Mouse (Mus musculus) kidney, embryonic 15.5 days (tissue): Measurements from ENCODE around the gene Tspan9. TPM values are rescaled to one million over a fixed set of nuclear protein-coding genes. Genes with fewer than 3 reads are reported as not detected.

Source experiments
- ATAC-seq: fragments of 200-750 bp; cut with Nextera tagmentation; replicated peaks from 2 replicates; pipeline ENCODE4 v1.8.0; 2017; ENCODE audit warnings: moderate TSS enrichment; ENCODE audit not compliant: low FRiP score
- H3K27ac ChIP-seq: fragments of 300-500 bp; sonication (generic); 2 replicates; pipeline ENCODE4 v1.5.1; 2015; ENCODE audit warnings: mild to moderate bottlenecking, inconsistent platforms
- H3K27me3 ChIP-seq: fragments of 300-500 bp; sonication (generic); 2 replicates; pipeline ENCODE4 v1.6.1; 2015; ENCODE audit warnings: inconsistent platforms
- H3K36me3 ChIP-seq: fragments of 300-500 bp; sonication (generic); 2 replicates; pipeline ENCODE4 v1.6.1; 2015; ENCODE audit warnings: inconsistent platforms
- H3K4me1 ChIP-seq: fragments of 300-500 bp; sonication (generic); 2 replicates; pipeline ENCODE4 v1.6.1; 2015; ENCODE audit warnings: inconsistent platforms
- H3K4me2 ChIP-seq: fragments of 300-500 bp; sonication (generic); 2 replicates; pipeline ENCODE4 v1.6.1; 2015; ENCODE audit warnings: moderate library complexity, mild to moderate bottlenecking, inconsistent platforms
- H3K4me3 ChIP-seq: fragments of 300-500 bp; sonication (generic); replicated peaks from 2 replicates; pipeline ENCODE4 v1.5.1; 2015; ENCODE audit warnings: mild to moderate bottlenecking, inconsistent platforms
- H3K9ac ChIP-seq: fragments of 300-500 bp; sonication (generic); 2 replicates; pipeline ENCODE4 v1.6.1; 2015; ENCODE audit warnings: mild to moderate bottlenecking, inconsistent platforms
- H3K9me3 ChIP-seq: fragments of 300-500 bp; sonication (generic); replicated peaks from 2 replicates; pipeline ENCODE4 v1.6.1; 2016; ENCODE audit warnings: inconsistent platforms
- WGBS: fragments of 180-500 bp; shearing (Covaris S2); methylation state at CpG from one replicate; pipeline ENCODE4 v1.1.7; 2015; ENCODE audit warnings: mixed read lengths; 5-methylcytosine and 5-hydroxymethylcytosine counted together
- polyA plus RNA-seq: library from polyadenylated mRNA; unstranded; fragments of >200 nt; fragmentation: Nextera tagmentation; extraction: Ambion mirVana; gene quantifications from 2 replicates; pipeline ENCODE4 v1.2.1, GENCODE M21; 2015

Gene Tspan9
- polyA plus RNA-seq, 1 experiment from 2014 or later, result 121 TPM

GRCm38 (mm10) chr6:128038568-128038967 lies 104.8 kb downstream of the Tspan9 start:
- Histone ChIP-seq H3K9ac (no peak overlapping the region), H3K4me1 (peaks cover 80% of the 10 kb centered on the region), H3K4me2 (no peak overlapping the region), H3K27me3 (peaks cover 5% of the 10 kb centered on the region; the same call in 1 of the 2 replicates), H3K27ac (no peak overlapping the region; the same call in 1 of the 2 replicates), H3K9me3 (no peaks in the 10 kb centered on the region), H3K36me3 (no peaks in the 10 kb centered on the region), H3K4me3 (no peak overlapping the region)
- WGBS, result 48% methylated on average over 6 of the region's 6 CpGs
- ATAC-seq, result no peak

- Histone ChIP-seq H3K9me3 (no peaks in the 10 kb centered on the region), H3K27ac (no peak overlapping the region), H3K36me3 (no peaks in the 10 kb centered on the region), H3K9ac (no peak overlapping the region), H3K4me2 (no peak overlapping the region), H3K4me1 (peaks cover 73% of the 10 kb centered on the region), H3K27me3 (peaks cover 5% of the 10 kb centered on the region; the same call in 1 of the 2 replicates), H3K4me3 (no peak overlapping the region)
- no peak for ATAC-seq
- WGBS, result 74% methylated on average over 9 of the region's 9 CpGs
Measured at GRCm38 (mm10) chr6:128036597-128036996, 106.8 kb downstream of the Tspan9 start.

DNA sequence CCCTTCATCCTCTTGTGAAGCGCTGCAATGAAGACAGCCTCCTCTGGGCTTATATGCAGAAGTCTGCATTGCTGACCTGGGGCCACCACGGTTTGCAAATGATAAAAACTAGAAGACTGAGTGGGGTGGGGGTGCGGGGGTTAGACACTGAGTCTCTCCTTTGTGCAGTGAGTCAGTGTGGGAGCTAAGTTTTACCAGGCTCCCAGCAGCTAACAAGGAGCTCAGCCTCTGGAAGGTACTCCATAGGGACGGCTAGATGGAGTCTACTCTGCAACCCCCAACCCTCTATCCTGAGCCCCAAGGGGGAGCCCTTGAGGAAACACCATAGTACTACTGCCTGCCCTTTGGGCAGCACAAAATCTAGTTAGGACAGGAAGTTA lies 107.5 kb downstream of the Tspan9 start:
- WGBS, result 8% methylated on average over 4 of the region's 4 CpGs
- Histone ChIP-seq H3K27ac (peak overlapping the region; percentile 18; the same call in 1 of the 2 replicates), H3K27me3 (peaks cover 5% of the 10 kb centered on the region; the same call in 1 of the 2 replicates), H3K36me3 (no peaks in the 10 kb centered on the region), H3K4me1 (peaks cover 67% of the 10 kb centered on the region), H3K9ac (peak overlapping the region; percentile 39), H3K9me3 (no peaks in the 10 kb centered on the region), H3K4me3 (peak overlapping the region; percentile 58), H3K4me2 (peak overlapping the region; percentile 92)
- ATAC-seq, result 0 out of 2 replicates have a peak, but pooled peaks have one; percentile 3

DNA sequence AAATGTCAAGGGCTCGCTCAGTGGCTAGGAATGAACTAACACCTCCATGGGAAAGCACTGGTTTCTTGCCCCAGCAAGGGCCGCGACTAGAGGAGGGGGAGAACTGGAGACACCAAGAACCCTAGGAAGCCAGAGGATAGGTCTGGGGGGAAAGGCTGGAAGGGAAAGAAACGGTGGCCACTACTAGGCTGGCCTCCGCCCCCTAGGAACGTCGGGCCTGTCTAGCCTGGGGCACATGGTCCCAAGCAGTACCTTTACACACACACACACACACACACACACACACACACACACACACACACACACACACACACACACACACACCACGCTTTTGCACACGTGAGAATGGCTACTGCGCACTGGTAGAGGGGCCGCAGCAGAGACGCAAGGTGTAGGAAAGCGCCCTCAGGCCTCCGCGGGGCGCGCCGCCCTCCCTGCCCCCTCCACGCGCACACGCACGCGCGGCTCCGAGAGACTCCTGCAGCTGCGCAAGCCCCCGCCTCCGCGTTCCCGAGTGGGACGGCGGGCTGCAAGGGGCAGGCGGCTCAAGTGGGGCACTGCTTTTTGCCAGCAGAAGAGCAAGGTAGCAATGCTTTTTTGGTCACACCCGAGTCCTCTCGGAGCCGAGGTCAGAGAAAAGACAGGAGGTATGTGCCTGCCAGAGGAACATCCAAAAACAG lies 108.0 kb downstream of the Tspan9 start:
- H3K27ac ChIP-seq, result peak overlapping the region; percentile 87

GRCm38 (mm10) chr6:128034317-128035249 lies 108.8 kb downstream of the Tspan9 start:
- no peaks in the 10 kb centered on the region for H3K9me3 ChIP-seq
- peaks cover 5% of the 10 kb centered on the region; the same call in 1 of the 2 replicates for H3K27me3 ChIP-seq
- peak overlapping the region; percentile 87 for H3K27ac ChIP-seq
- peak; percentile 84 for ATAC-seq
- H3K9ac ChIP-seq, result peak overlapping the region; percentile 59
- no peaks in the 10 kb centered on the region for H3K36me3 ChIP-seq
- 2% methylated on average over 80 of the region's 80 CpGs for WGBS
- peak overlapping the region; percentile 92 for H3K4me2 ChIP-seq
- H3K4me1 ChIP-seq, result peaks cover 61% of the 10 kb centered on the region
- H3K4me3 ChIP-seq, result peak overlapping the region; percentile 58

More for the DNA sequence above, 108.0 kb downstream of the Tspan9 start:
- WGBS, result 2% methylated on average over 35 of the region's 36 CpGs
- Histone ChIP-seq H3K9me3 (no peaks in the 10 kb centered on the region), H3K4me2 (peak overlapping the region; percentile 92), H3K9ac (peak overlapping the region; percentile 59), H3K4me3 (peak overlapping the region; percentile 58), H3K36me3 (no peaks in the 10 kb centered on the region), H3K27me3 (peaks cover 5% of the 10 kb centered on the region; the same call in 1 of the 2 replicates), H3K4me1 (peaks cover 67% of the 10 kb centered on the region)
- ATAC-seq, result peak; percentile 27

DNA sequence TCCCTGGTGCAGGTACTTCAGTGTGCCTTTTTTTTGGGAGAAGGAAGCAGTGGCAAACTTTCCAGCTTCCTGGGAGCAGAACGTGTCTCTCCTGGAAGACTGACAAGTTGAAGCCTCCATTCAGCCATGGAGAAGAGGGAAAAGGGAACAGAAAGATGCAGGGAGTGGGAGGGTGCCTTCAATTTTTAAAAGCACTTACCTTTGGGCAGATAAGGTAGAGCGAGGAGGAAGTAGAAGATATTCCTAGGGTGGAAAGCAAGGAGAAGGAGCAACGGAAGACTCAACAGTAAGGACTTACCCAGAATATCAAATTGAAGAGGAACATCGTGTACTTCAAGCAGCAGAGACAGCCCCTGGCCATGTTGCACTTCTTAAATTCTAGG lies 109.5 kb downstream of the Tspan9 start:
- no peak for ATAC-seq
- 27% methylated on average over 4 of the region's 4 CpGs for WGBS
- Histone ChIP-seq H3K9ac (peak overlapping the region; percentile 59), H3K4me3 (peak overlapping the region; percentile 58), H3K27me3 (peaks cover 5% of the 10 kb centered on the region; the same call in 1 of the 2 replicates), H3K4me2 (peak overlapping the region; percentile 92), H3K36me3 (no peaks in the 10 kb centered on the region), H3K4me1 (peaks cover 57% of the 10 kb centered on the region), H3K27ac (no peak overlapping the region), H3K9me3 (no peaks in the 10 kb centered on the region)

GRCm38 (mm10) chr6:128033172-128033867 lies 110.1 kb downstream of the Tspan9 start:
- H3K27ac ChIP-seq, result no peak overlapping the region
- H3K4me3 ChIP-seq, result peak overlapping the region; percentile 58; the same call in 1 of the 2 replicates
- no peaks in the 10 kb centered on the region for H3K9me3 ChIP-seq
- peak overlapping the region; percentile 92 for H3K4me2 ChIP-seq
- peaks cover 53% of the 10 kb centered on the region for H3K4me1 ChIP-seq
- H3K36me3 ChIP-seq, result no peaks in the 10 kb centered on the region
- 60% methylated on average over 11 of the region's 11 CpGs for WGBS
- peaks cover 5% of the 10 kb centered on the region; the same call in 1 of the 2 replicates for H3K27me3 ChIP-seq
- no peak overlapping the region for H3K9ac ChIP-seq
- no peak for ATAC-seq

- no peak overlapping the region for H3K9ac ChIP-seq
- ATAC-seq, result no peak
- H3K27me3 ChIP-seq, result peaks cover 5% of the 10 kb centered on the region; the same call in 1 of the 2 replicates
- no peaks in the 10 kb centered on the region for H3K9me3 ChIP-seq
- H3K4me1 ChIP-seq, result peaks cover 46% of the 10 kb centered on the region
- WGBS, result 33% methylated on average over 16 of the region's 16 CpGs
- H3K4me3 ChIP-seq, result no peak overlapping the region
- H3K36me3 ChIP-seq, result no peaks in the 10 kb centered on the region
- H3K27ac ChIP-seq, result no peak overlapping the region
- H3K4me2 ChIP-seq, result peak overlapping the region; percentile 92
Measured at GRCm38 (mm10) chr6:128032252-128033171, 110.9 kb downstream of the Tspan9 start.

- H3K36me3 ChIP-seq, result no peaks in the 10 kb centered on the region
- no peak overlapping the region for H3K4me3 ChIP-seq
- 53% methylated on average over 2 of the region's 2 CpGs for WGBS
- no peak overlapping the region for H3K27ac ChIP-seq
- no peak for ATAC-seq
- H3K4me1 ChIP-seq, result peaks cover 42% of the 10 kb centered on the region
- no peak overlapping the region for H3K9ac ChIP-seq
- no peak overlapping the region for H3K4me2 ChIP-seq
- H3K9me3 ChIP-seq, result no peaks in the 10 kb centered on the region
- H3K27me3 ChIP-seq, result peaks cover 5% of the 10 kb centered on the region; the same call in 1 of the 2 replicates
Measured at GRCm38 (mm10) chr6:128031584-128031983, 111.8 kb downstream of the Tspan9 start.

- H3K4me3 ChIP-seq, result no peak overlapping the region
- no peaks in the 10 kb centered on the region for H3K9me3 ChIP-seq
- H3K4me2 ChIP-seq, result no peak overlapping the region
- peaks cover 37% of the 10 kb centered on the region for H3K4me1 ChIP-seq
- peaks cover 5% of the 10 kb centered on the region; the same call in 1 of the 2 replicates for H3K27me3 ChIP-seq
- no peak overlapping the region for H3K27ac ChIP-seq
- H3K9ac ChIP-seq, result no peak overlapping the region
- H3K36me3 ChIP-seq, result no peaks in the 10 kb centered on the region
- ATAC-seq, result no peak
- 83% methylated on average over 4 of the region's 4 CpGs for WGBS
Measured at GRCm38 (mm10) chr6:128031096-128031495, 112.3 kb downstream of the Tspan9 start.

GRCm38 (mm10) chr6:128030475-128030874 lies 112.9 kb downstream of the Tspan9 start:
- WGBS, result 72% methylated on average over 6 of the region's 6 CpGs
- Histone ChIP-seq H3K4me3 (no peak overlapping the region), H3K9ac (no peak overlapping the region), H3K27ac (no peak overlapping the region), H3K4me1 (peaks cover 31% of the 10 kb centered on the region), H3K4me2 (no peak overlapping the region), H3K9me3 (no peaks in the 10 kb centered on the region), H3K36me3 (no peaks in the 10 kb centered on the region), H3K27me3 (peaks cover 5% of the 10 kb centered on the region; the same call in 1 of the 2 replicates)
- ATAC-seq, result no peak
